Mouse (Mus musculus) kidney, adult 2 months (tissue): ENCODE measurements around the gene Cdon. TPM values are rescaled to one million over a fixed set of nuclear protein-coding genes. Genes with fewer than 3 reads are reported as not detected.

Experiments
- DNase-seq: peaks from one replicate; pipeline ENCODE4 v3.0.0; 2021
- H3K27ac ChIP-seq: fragments of 200-500 bp; 2 replicates; pipeline ENCODE4 v1.5.1; 2012; ENCODE audit warnings: low read depth, low read length, control low read depth, inconsistent platforms; ENCODE audit not compliant: insufficient read depth
- H3K27me3 ChIP-seq: fragments of 200-500 bp; replicated peaks from 2 replicates; pipeline ENCODE4 v1.6.1; 2012; ENCODE audit warnings: mild to moderate bottlenecking, moderate library complexity, low read length, inconsistent platforms; ENCODE audit not compliant: control insufficient read depth, insufficient read depth
- H3K36me3 ChIP-seq: fragments of 200-500 bp; 2 replicates; pipeline ENCODE4 v1.6.1; 2012; ENCODE audit warnings: mild to moderate bottlenecking, moderate library complexity, low read length, inconsistent platforms; ENCODE audit not compliant: control insufficient read depth, insufficient read depth
- H3K4me1 ChIP-seq: fragments of 200-500 bp; 2 replicates; pipeline ENCODE4 v1.6.1; 2011; ENCODE audit warnings: low read length; ENCODE audit not compliant: control insufficient read depth, insufficient read depth
- H3K4me3 ChIP-seq: fragments of 200-500 bp; 2 replicates; pipeline ENCODE4 v1.5.1; 2011; ENCODE audit warnings: mild to moderate bottlenecking, low read depth, low read length, control low read depth; ENCODE audit not compliant: insufficient read depth
- CTCF ChIP-seq: fragments of 200-500 bp; conservative IDR thresholded peaks from 2 replicates; pipeline ENCODE4 v1.5.1; 2011; ENCODE audit warnings: low read depth, mild to moderate bottlenecking, control low read depth, low read length, moderate library complexity, mixed read lengths; ENCODE audit not compliant: insufficient read depth, insufficient read length
- POLR2A ChIP-seq: fragments of 200-500 bp; IDR thresholded peaks from one replicate; pipeline ENCODE4 v1.6.1; 2011; ENCODE audit warnings: low read depth, low read length, control low read depth
- WGBS: fragments of 180-500 bp; shearing (Covaris S2); methylation state at CpG from one replicate; pipeline ENCODE4 v1.1.7; 2018; 5-methylcytosine and 5-hydroxymethylcytosine counted together
- polyA plus RNA-seq: library from polyadenylated mRNA; depleted of rRNA; stranded (reverse); fragments of >200 nt; gene quantifications from 2 replicates; pipeline ENCODE4 v1.2.3, GENCODE M21; 2012

The Cdon gene
- polyA plus RNA-seq, 1 experiment: 4.0 TPM

- DNase-seq: no peak
- Histone ChIP-seq H3K4me1 (no peaks in the 10 kb centered on the region), H3K4me3 (no peak overlapping the region), H3K27ac (no peak overlapping the region), H3K36me3 (no peaks in the 10 kb centered on the region), H3K27me3 (no peaks in the 10 kb centered on the region)
- 87% methylated on average over 5 of the region's 5 CpGs for WGBS
- TF ChIP-seq CTCF (no peak), POLR2A (no peak)
Observed at GRCm38 (mm10) chr9:35516182-35516581, 95.3 kb downstream of the Cdon start.

DNA sequence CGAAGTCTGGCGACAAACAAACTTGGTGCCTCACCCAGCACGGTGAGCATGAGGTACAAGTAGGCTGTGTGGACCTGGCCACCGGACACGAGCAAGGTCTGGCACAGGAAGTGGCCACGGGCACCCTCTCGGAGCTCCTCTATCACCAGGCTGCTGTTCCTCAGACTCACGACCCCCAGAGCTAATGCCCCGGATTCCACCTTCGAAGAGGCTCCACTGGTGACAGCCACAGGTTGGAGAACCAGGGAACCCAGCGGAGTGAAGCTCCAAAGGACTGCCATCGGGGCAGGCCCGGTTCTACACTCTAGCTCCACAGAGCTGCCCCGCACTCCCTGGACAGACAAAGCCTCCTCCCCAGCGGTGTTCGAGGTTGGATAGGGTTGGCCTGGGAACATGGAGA is 95.8 kb downstream of the Cdon start:
- H3K27me3 ChIP-seq: no peaks in the 10 kb centered on the region
- no peak overlapping the region for H3K4me3 ChIP-seq
- TF ChIP-seq POLR2A (no peak), CTCF (no peak)
- no peaks in the 10 kb centered on the region for H3K4me1 ChIP-seq
- DNase-seq: no peak
- 92% methylated on average over 16 of the region's 16 CpGs for WGBS
- H3K27ac ChIP-seq: no peak overlapping the region
- no peaks in the 10 kb centered on the region for H3K36me3 ChIP-seq

DNA sequence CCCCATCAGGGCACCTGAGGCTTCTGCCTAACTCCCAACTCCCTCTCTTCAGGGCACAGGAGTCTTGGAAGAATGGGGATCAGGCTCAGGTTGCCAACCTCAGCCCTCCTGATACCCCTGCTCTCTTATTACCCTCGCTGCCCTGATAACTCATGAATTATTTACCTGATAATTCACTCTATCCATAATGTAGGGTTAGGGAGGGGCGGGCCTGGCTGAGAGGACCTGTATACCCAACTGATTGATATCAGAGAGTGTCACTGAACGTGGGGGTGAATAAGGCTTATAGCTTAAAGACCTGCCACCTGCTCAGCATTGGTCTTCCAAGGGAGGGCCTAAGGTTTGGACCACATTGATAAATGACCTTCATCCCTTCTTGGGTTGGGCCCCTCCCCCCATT is 97.2 kb downstream of the Cdon start, which contains the start of gene Gm1113:
TSS of gene Gm1113 (minus strand) at position 101 of the 400 bp plus-strand sequence.
- H3K36me3 ChIP-seq: no peaks in the 10 kb centered on the region
- H3K4me3 ChIP-seq: no peak within 1 kb of the TSS
- DNase-seq: no peak
- TF ChIP-seq POLR2A (no peak), CTCF (no peak)
- no peaks in the 10 kb centered on the region for H3K4me1 ChIP-seq
- 88% methylated on average over 3 of the region's 3 CpGs for WGBS
- H3K27ac ChIP-seq: no peak within 1 kb of the TSS
- no peaks in the 10 kb centered on the region for H3K27me3 ChIP-seq

GRCm38 (mm10) chr9:35520631-35521348 is 99.9 kb downstream of the Cdon start:
- peak; percentile 40 for DNase-seq
- H3K4me1 ChIP-seq: no peaks in the 10 kb centered on the region
- 65% methylated on average over 6 of the region's 6 CpGs for WGBS
- H3K4me3 ChIP-seq: no peak overlapping the region
- no peak for TF ChIP-seq CTCF
- TF ChIP-seq POLR2A: no peak
- no peaks in the 10 kb centered on the region for H3K36me3 ChIP-seq
- H3K27ac ChIP-seq: no peak overlapping the region
- H3K27me3 ChIP-seq: no peaks in the 10 kb centered on the region

GRCm38 (mm10) chr9:35522241-35522640 is 101.3 kb downstream of the Cdon start:
- TF ChIP-seq CTCF (no peak), POLR2A (no peak)
- Histone ChIP-seq H3K4me3 (no peak overlapping the region), H3K36me3 (no peaks in the 10 kb centered on the region), H3K4me1 (no peaks in the 10 kb centered on the region), H3K27ac (no peak overlapping the region), H3K27me3 (no peaks in the 10 kb centered on the region)
- DNase-seq: no peak
- WGBS: 72% methylated on average over 2 of the region's 2 CpGs

DNA sequence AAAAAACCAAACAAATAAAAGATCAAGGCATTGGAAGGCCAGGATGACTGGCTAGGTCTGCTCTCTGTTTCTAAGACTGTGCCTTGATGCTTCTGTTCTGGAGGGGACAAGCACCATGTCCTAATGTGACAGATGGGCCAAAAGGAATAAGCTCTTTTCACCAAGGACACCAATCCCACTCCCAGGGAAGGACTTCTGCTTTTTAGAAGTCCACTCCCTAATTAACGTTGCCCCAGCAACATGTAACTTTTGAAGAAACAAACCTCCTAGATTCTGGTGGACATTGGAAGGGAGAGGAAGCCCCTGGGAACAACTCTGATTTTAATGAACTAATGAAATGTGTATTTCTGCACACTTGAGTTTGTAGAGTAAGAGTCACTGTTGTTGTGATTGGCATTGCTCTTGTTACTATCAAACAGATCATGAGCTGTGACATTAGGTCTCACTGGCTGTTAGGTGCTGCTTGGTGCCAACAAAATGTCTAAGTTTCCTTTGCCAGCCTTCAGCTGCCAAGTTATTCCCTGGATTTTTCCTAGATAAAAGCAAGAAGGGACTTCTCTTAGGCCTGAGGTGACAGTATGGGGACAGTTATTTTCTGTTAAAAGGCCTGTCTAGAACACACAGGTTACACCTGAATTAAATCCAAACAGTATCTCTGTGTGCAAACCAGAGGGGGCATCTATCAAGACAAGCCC is 102.0 kb downstream of the Cdon start:
- no peaks in the 10 kb centered on the region for H3K27me3 ChIP-seq
- TF ChIP-seq CTCF (no peak), POLR2A (no peak)
- no peaks in the 10 kb centered on the region for H3K4me1 ChIP-seq
- H3K27ac ChIP-seq: no peak overlapping the region
- WGBS: 87% methylated on average over 1 of the region's 1 CpGs
- no peak overlapping the region for H3K4me3 ChIP-seq
- H3K36me3 ChIP-seq: no peaks in the 10 kb centered on the region
- DNase-seq: no peak

GRCm38 (mm10) chr9:35523541-35523940 is 102.6 kb downstream of the Cdon start:
- no peak overlapping the region for H3K27ac ChIP-seq
- DNase-seq: no peak
- no peaks in the 10 kb centered on the region for H3K4me1 ChIP-seq
- no peak for TF ChIP-seq POLR2A
- no peak for TF ChIP-seq CTCF
- no peak overlapping the region for H3K4me3 ChIP-seq
- WGBS: 51% methylated on average over 5 of the region's 5 CpGs
- no peaks in the 10 kb centered on the region for H3K36me3 ChIP-seq
- no peaks in the 10 kb centered on the region for H3K27me3 ChIP-seq
